15 mouse cellular contexts compared by ENCODE assay signal in genomic region chr8:99651302-99651621, GRCm38 (mm10).
"Had no signal": no experiment of that assay in that cellular context is flagged by ENCODE, and none has a peak within 500 bp of the region (broad histone marks: within the 10 kb centered on the region; RNA-seq: fewer than 3 reads in every experiment).

No protein-coding gene starts in this region.

- H3K9ac ChIP-seq: liver, postnatal 0 days; midbrain, embryonic 13.5 days; midbrain, embryonic 15.5 days; neural tube, embryonic 12.5 days; stomach, embryonic 15.5 days had no signal

- ATAC-seq: liver, postnatal 0 days; midbrain, embryonic 13.5 days; midbrain, embryonic 15.5 days had no signal

- DNase-seq: liver, postnatal 0 days; lung, adult 2 months; lung, postnatal 10 days; right cerebral cortex, postnatal 14 days; thymus, adult 2 months; thymus, postnatal 25 days; thymus, postnatal 4 days had no signal

- H3K27me3 ChIP-seq: megakaryocyte, embryonic 14.5 days; midbrain, embryonic 13.5 days; midbrain, embryonic 15.5 days; neural tube, embryonic 12.5 days; stomach, embryonic 15.5 days had no signal

- H3K4me1 ChIP-seq: megakaryocyte, embryonic 14.5 days; midbrain, embryonic 13.5 days; midbrain, embryonic 15.5 days; neural tube, embryonic 12.5 days; stomach, embryonic 15.5 days had no signal

- H3K36me3 ChIP-seq: midbrain, embryonic 13.5 days; midbrain, embryonic 15.5 days; neural tube, embryonic 12.5 days; stomach, embryonic 15.5 days had no signal

- H3K9me3 ChIP-seq: megakaryocyte, embryonic 14.5 days; midbrain, embryonic 13.5 days; midbrain, embryonic 15.5 days; neural tube, embryonic 12.5 days; stomach, embryonic 15.5 days had no signal

- H3K4me2 ChIP-seq: midbrain, embryonic 11.5 days; midbrain, embryonic 13.5 days; midbrain, embryonic 15.5 days; neural tube, embryonic 12.5 days; stomach, embryonic 15.5 days had no signal

- H3K4me3 ChIP-seq: megakaryocyte, embryonic 14.5 days; midbrain, embryonic 13.5 days; midbrain, embryonic 15.5 days; neural tube, embryonic 12.5 days; stomach, embryonic 15.5 days had no signal

- H3K27ac ChIP-seq: macrophage; midbrain, embryonic 13.5 days; midbrain, embryonic 15.5 days; neural tube, embryonic 12.5 days; stomach, embryonic 15.5 days; stomach, postnatal 0 days had no signal
